Mouse (Mus musculus): ENCODE data around the gene Lpcat2b. TPM values are rescaled to one million over a fixed set of nuclear protein-coding genes. Genes with fewer than 3 reads are reported as not detected.
A peak's percentile ranks its signal among the peaks of the same experiment; 100 is the strongest.

Lpcat2b gene
- polyA plus RNA-seq, 1 experiment from 2014 or later: not detected

DNA sequence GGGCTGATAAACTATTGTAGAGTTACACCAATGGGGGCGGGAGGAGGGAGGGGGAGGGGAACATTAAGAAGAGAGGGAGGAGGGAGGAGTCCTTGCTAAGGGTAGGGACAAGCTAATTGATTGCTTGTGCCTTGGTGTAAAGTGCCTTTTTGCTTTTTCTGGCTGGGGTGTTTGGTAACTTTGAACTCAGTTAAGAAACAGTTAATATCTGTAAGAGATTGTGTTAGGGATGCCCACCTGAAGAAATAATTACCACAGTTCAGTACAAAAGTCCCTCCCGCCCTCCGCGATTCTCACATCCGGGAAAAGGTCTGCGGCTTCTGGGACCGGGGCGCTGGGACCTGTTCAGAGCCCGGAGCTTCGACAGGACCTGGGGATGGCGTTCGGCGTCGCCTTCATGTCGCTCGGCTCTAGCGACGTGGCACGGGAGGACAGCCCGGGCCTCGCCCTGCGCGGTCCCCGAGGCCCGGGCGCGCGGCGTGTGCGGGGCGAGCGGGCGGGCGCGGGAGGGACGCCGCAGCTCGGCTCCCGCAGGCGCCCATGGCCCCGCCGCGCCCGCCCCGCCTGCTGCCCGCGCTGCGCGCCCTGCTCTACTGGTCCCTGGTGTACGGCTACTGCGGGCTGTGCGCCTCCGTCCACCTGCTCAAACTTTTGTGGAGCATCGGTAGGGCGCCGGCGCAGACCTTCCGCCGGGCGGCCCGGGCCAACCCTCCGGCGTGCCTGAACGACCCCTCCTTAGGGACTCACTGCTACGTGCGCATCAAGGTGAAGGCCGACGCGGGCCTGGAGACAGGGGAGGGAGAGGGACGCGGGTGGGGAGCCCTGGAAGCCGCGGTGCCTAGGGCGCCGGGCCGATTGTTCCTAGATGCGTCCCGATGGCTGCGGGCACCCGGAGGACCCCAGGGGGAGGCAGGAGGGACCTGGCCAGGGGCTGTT, 28.1 kb upstream of the Lpcat2b start:
- under 1% methylated on average over 78 of the region's 80 CpGs for WGBS
- DNase-seq (ENCODE audit: low spot score): peak; percentile 37

GRCm38 (mm10) chr5:107403947-107404684, 27.2 kb upstream of the Lpcat2b start:
- no peaks in the 10 kb centered on the region for H3K4me1 ChIP-seq (replicated peaks; ENCODE audit: insufficient read depth, low read length)
- WGBS: 28% methylated on average over 12 of the region's 12 CpGs
- TF ChIP-seq CTCF (IDR thresholded peaks at IDR 0.05; ENCODE audit: low read depth): no peak
- H3K27me3 ChIP-seq (ENCODE audit: insufficient read depth, low read length): peaks cover 4% of the 10 kb centered on the region; the same call in 1 of the 2 replicates
- H3K27ac ChIP-seq: no peak overlapping the region
- ATAC-seq (replicated peaks; ENCODE audit: low FRiP score, low read depth) (no peak), DNase-seq (ENCODE audit: low spot score) (no peak)
- H3K4me3 ChIP-seq (replicated peaks; ENCODE audit: low read depth, low read length): peak overlapping the region; percentile 54
- peak overlapping the region; percentile 97 for H3K4me2 ChIP-seq (ENCODE audit: low read length)
- H3K9ac ChIP-seq (ENCODE audit: low read depth, low read length): peak overlapping the region; percentile 67
- H3K9me3 ChIP-seq (replicated peaks; ENCODE audit: low read length): no peaks in the 10 kb centered on the region
- H3K36me3 ChIP-seq (ENCODE audit: insufficient read depth, low read length): no peaks in the 10 kb centered on the region

More for the DNA sequence above, 28.1 kb upstream of the Lpcat2b start:
- no peaks in the 10 kb centered on the region for H3K9me3 ChIP-seq (replicated peaks; ENCODE audit: low read length)
- peak overlapping the region; percentile 54 for H3K4me3 ChIP-seq (replicated peaks; ENCODE audit: low read depth, low read length)
- no peaks in the 10 kb centered on the region for H3K36me3 ChIP-seq (ENCODE audit: insufficient read depth, low read length)
- peak overlapping the region; percentile 97 for H3K4me2 ChIP-seq (ENCODE audit: low read length)
- H3K27me3 ChIP-seq (ENCODE audit: insufficient read depth, low read length): peaks cover 4% of the 10 kb centered on the region; the same call in 1 of the 2 replicates
- peak overlapping the region; percentile 67 for H3K9ac ChIP-seq (ENCODE audit: low read depth, low read length)
- H3K4me1 ChIP-seq (replicated peaks; ENCODE audit: insufficient read depth, low read length): no peaks in the 10 kb centered on the region
- H3K27ac ChIP-seq: no peak overlapping the region
- TF ChIP-seq CTCF (IDR thresholded peaks at IDR 0.05; ENCODE audit: low read depth): no peak
- peak; percentile 71 for ATAC-seq (replicated peaks; ENCODE audit: low FRiP score, low read depth)

DNA sequence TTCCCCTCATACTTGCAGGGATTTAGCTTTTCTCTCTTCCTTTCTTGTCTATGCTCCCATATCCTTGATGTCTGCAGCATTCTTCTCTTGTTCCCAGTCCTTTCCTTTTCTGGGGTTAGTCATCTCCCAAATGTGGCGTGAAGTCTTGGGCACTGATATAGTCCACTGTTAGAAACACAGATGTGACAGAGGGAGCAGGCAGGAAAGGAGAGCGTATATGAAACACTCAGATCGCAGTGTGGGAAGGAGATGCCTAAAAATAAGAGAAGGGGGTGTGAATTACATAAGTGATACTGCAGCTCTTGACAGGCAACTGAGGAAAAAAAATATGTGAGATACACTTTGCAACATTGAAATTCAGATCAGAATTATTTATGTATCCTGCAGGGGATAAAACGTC, 26.0 kb upstream of the Lpcat2b start:
- DNase-seq (ENCODE audit: low spot score) (no peak), ATAC-seq (replicated peaks; ENCODE audit: low FRiP score, low read depth) (no peak)
- WGBS: 89% methylated on average over 4 of the region's 4 CpGs
- Histone ChIP-seq H3K36me3 (ENCODE audit: insufficient read depth, low read length) (no peaks in the 10 kb centered on the region), H3K4me3 (replicated peaks; ENCODE audit: low read depth, low read length) (no peak overlapping the region), H3K27ac (no peak overlapping the region), H3K9me3 (replicated peaks; ENCODE audit: low read length) (no peaks in the 10 kb centered on the region), H3K27me3 (ENCODE audit: insufficient read depth, low read length) (peaks cover 4% of the 10 kb centered on the region; the same call in 1 of the 2 replicates), H3K4me1 (replicated peaks; ENCODE audit: insufficient read depth, low read length) (no peaks in the 10 kb centered on the region), H3K4me2 (ENCODE audit: low read length) (no peak overlapping the region), H3K9ac (ENCODE audit: low read depth, low read length) (no peak overlapping the region)
- no peak for TF ChIP-seq CTCF (IDR thresholded peaks at IDR 0.05; ENCODE audit: low read depth)

DNA sequence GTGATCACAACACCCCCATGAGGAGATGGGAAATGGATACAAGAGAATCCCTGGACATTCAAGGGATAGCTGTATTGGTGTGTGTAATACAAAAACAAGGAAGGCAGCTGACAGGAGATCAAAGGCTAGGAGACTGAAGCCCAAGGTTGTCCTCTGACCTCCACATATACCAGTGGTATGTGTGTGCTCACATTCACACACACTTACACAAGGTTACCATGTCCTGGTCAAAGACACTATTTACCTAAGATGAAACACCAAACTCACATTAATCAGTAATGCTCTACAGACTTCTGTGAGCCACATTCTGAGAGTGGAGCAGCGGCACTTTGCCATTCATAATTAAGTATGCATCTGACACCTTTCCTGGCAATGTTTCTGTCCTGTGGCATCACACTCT, 21.0 kb upstream of the Lpcat2b start:
- ATAC-seq (replicated peaks; ENCODE audit: low FRiP score, low read depth) (no peak), DNase-seq (ENCODE audit: low spot score) (no peak)
- Histone ChIP-seq H3K4me2 (ENCODE audit: low read length) (no peak overlapping the region), H3K9ac (ENCODE audit: low read depth, low read length) (no peak overlapping the region), H3K9me3 (replicated peaks; ENCODE audit: low read length) (no peaks in the 10 kb centered on the region), H3K4me3 (replicated peaks; ENCODE audit: low read depth, low read length) (no peak overlapping the region), H3K36me3 (ENCODE audit: insufficient read depth, low read length) (no peaks in the 10 kb centered on the region), H3K27ac (no peak overlapping the region), H3K4me1 (replicated peaks; ENCODE audit: insufficient read depth, low read length) (no peaks in the 10 kb centered on the region), H3K27me3 (ENCODE audit: insufficient read depth, low read length) (no peaks in the 10 kb centered on the region)
- TF ChIP-seq CTCF (IDR thresholded peaks at IDR 0.05; ENCODE audit: low read depth): no peak
- 64% methylated on average over 1 of the region's 1 CpGs for WGBS

- WGBS: 40% methylated on average over 4 of the region's 4 CpGs
- Histone ChIP-seq H3K9ac (ENCODE audit: low read depth, low read length) (no peak overlapping the region), H3K4me1 (replicated peaks; ENCODE audit: insufficient read depth, low read length) (no peaks in the 10 kb centered on the region), H3K27me3 (ENCODE audit: insufficient read depth, low read length) (no peaks in the 10 kb centered on the region), H3K27ac (no peak overlapping the region), H3K4me2 (ENCODE audit: low read length) (no peak overlapping the region), H3K9me3 (replicated peaks; ENCODE audit: low read length) (no peaks in the 10 kb centered on the region), H3K4me3 (replicated peaks; ENCODE audit: low read depth, low read length) (no peak overlapping the region), H3K36me3 (ENCODE audit: insufficient read depth, low read length) (no peaks in the 10 kb centered on the region)
- TF ChIP-seq CTCF (IDR thresholded peaks at IDR 0.05; ENCODE audit: low read depth): no peak
- DNase-seq (ENCODE audit: low spot score) (peak; percentile 21), ATAC-seq (replicated peaks; ENCODE audit: low FRiP score, low read depth) (no peak)
These were observed 20.0 kb upstream of the Lpcat2b start for GRCm38 (mm10) chr5:107411326-107411725.

GRCm38 (mm10) chr5:107412285-107412684, 19.1 kb upstream of the Lpcat2b start:
- no peak for TF ChIP-seq CTCF (IDR thresholded peaks at IDR 0.05; ENCODE audit: low read depth)
- H3K4me1 ChIP-seq (replicated peaks; ENCODE audit: insufficient read depth, low read length): no peaks in the 10 kb centered on the region
- no peaks in the 10 kb centered on the region for H3K9me3 ChIP-seq (replicated peaks; ENCODE audit: low read length)
- DNase-seq (ENCODE audit: low spot score): no peak
- H3K36me3 ChIP-seq (ENCODE audit: insufficient read depth, low read length): no peaks in the 10 kb centered on the region
- H3K4me3 ChIP-seq (replicated peaks; ENCODE audit: low read depth, low read length): no peak overlapping the region
- H3K27me3 ChIP-seq (ENCODE audit: insufficient read depth, low read length): no peaks in the 10 kb centered on the region
- no peak overlapping the region for H3K9ac ChIP-seq (ENCODE audit: low read depth, low read length)
- ATAC-seq (replicated peaks; ENCODE audit: low FRiP score, low read depth): no peak
- WGBS: 78% methylated on average over 2 of the region's 2 CpGs
- H3K27ac ChIP-seq: no peak overlapping the region
- H3K4me2 ChIP-seq (ENCODE audit: low read length): no peak overlapping the region

Data from kidney, postnatal 0 days (tissue).